Mouse (Mus musculus) c-Kit-positive CD71-positive TER-119-negative erythroid progenitor cells, embryonic 14.5 days (primary cell): ENCODE results near the gene Wdr89.
A peak's percentile ranks its signal among the peaks of the same experiment; 100 is the strongest.

ENCODE experiments used
- DNase-seq: peaks from one replicate; pipeline ENCODE4 v3.0.0-alpha.2; 2013; ENCODE audit warnings: low read depth

Wdr89 gene

DNA sequence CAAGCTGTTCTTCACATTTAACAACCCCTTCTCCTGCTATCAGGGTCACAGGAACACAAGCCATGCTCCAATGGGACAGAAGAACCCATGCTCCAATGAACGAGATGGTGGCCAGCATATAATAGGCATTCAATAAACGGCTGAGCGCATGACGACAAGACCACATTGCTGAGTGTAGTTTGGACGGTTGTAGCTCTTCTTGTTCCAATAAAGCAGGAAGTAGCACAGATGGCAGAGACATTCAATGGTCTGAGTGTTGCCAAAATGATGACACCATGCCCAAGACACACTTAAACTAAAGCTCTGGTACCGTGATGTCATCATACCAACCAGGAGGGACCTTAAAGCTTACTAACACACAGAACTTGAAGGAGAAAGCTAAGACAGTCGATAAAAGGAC lies 56.6 kb downstream of the Wdr89 start:
- no peak for DNase-seq

DNA sequence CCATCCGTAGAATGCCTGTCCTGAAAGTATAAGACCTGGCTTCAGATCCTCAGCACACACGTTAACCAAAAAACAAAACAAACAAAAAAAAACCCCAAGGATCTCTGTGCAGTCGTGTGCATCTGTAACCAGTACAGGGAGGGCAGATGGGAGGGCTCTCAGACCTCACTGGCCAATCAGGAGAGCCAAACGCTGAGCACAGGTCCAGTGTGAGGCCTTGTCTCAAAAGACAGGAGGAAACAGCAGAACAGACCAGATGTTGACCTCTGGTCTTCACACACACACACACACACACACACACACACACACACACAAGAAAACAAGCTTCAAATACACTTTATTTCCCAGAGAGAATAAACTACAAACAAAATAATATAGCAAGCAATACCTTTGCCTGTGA lies 69.8 kb downstream of the Wdr89 start:
- DNase-seq: no peak

DNA sequence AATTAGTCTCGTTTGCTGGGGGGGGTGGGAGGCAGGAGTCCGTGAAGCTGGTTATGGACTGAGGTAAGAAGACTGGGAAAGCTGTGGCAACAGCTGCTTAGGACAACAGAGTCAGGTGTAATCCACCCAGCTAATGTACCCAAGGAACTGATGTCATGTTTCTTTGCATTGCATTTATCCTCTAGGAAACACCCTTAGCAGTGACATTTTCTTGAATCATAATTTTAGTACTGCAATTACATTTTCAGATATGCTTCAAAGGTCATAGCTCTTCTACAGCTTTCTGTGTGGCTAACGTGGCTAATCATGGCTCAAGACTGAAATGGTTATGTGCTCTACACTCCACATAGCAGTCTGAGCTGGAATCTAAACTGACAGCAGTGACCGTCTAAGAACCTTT lies 70.3 kb downstream of the Wdr89 start:
- no peak for DNase-seq

DNA sequence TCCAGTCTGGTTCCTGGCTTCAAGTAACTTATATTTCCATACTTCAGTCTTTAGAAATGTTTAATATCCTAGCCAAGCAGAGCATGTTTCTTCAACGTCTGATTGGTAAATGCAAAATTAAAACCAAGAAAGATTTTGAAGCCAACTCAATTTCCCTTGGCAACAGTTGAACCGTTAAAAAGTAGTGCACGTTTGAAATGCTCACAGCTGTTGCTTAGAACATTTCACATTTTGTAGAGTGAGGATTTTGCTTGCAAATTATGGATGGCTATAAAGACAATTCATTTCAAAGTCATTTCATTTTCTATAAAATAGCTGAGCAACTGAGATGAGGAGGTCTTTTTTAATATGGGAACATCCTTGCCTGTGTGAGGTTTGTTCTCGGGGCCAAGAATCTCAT lies 71.6 kb downstream of the Wdr89 start:
- no peak for DNase-seq

DNA sequence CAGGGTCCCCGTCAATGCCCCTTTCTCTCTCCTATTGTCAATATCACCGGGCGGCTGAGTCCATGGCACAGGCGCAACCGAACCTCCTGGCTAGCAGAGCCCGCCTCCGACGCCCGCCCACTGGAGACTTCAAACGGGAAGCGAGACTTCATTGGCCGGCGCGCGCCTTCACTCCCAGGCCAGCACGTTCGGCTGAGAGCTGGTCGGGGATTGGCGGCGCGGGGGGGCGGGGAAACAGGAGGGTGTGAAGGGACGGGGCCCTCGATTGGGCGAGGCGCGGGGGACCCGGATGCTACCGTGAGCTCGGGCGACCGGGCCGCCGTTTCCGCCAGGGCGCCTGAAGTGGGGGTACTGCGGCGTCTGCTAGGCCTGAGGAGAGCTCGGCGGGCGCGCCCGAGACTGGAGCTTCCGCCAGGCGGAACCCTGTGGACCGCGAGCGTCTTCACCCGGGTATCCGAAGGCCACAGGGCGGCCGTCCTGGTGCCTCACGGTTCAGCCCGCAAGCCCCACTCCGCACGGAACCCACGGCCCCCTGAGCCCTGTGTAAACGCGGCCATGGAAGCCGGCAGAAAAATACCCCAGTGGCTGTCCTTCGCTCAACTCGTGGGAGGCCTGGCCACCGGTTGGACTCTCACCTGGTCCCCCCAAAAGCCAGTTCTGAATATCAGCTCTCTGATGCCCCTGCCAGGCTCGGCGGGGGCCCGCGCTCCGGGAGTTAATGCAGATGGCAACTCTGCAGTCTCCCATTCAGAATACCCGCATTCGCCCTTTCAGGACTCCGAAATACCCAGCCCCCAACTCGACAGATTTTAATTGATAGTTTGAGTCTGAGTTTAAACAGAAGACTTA lies 73.0 kb downstream of the Wdr89 start, which contains the start of gene Ppp2r5e:
Gene Ppp2r5e, minus strand, starts transcription at position 92 of the 849 bp plus-strand sequence.
- DNase-seq: peak; percentile 97

DNA sequence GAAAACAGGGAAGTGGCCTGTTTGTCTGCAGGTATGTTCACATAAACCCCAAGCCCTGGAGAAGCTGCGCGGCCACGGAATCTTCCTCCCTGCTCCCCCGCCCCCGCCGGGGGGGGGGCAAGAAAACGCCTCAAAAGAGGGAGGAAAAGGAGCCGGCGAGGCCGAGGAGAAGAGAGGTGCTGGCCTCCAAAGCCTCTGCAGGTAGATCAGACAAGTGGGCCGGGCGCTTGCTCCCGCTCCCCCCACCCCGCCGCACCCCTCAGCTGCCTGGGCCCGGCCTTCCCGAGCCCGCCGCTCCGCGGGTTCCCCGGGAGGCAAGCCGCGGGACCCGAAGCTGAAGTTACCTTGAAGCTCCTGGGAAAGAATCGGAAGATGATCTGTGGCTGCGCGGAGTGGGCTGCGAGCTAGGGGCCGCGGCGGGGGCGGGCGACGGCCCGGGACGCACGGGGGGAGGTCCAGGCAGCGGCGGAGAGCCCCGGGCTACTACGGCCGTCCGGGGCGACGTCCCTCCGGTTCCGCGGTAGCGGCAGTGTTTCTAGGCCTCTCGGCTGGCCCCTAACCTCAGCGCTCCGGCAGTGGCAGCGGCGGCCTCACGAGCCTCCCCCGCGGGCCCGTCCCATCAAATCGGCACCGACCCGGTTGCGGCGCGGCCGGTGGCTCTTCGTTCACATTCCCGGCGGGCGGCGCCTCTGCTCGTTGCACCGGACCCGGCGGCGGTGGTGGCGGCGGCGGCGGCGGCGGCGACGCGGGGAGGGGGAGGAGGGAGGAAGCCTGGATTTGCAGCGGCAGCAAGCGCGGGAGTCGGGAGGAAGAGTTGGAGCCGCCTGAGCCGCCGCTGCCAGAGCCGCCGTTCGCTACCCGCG lies 73.8 kb downstream of the Wdr89 start:
- no peak for DNase-seq

DNA sequence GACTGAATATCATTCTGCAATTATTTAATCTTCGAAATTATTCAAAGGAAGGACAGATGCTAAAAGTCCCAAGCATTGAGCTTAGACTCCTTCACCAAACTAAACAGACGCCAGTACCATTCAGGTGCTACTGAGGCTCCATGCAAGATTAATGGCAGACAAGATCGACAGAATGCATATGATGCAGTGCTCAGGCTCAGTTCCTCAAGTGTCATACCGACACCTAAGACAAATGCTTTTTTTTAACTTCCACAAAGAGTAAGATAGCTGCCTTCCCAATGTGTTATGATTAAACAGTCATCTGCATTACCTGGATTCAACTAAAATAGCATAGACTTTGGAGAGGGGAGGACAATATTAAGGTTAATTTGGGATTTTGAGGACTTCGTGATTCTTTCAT lies 74.9 kb downstream of the Wdr89 start:
- DNase-seq: no peak

DNA sequence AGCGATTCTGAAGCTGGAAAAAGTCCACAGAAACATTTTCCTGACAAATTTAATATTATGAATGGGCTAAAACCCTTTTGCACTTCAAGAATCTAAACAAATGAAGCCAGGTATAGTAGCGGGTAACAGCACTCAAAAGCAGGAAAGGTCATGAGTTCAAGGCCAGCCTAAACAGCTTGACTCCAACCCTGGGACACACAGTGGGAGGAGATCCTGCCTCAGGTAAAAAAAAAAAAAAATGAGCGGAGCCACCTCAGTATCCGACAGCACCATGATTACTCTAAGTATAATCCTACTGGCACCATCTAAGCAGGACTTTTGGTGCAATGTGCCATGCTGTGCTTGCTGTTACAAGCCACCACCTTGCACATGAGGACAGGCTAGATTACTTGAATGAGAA lies 75.5 kb downstream of the Wdr89 start:
- DNase-seq: no peak

DNA sequence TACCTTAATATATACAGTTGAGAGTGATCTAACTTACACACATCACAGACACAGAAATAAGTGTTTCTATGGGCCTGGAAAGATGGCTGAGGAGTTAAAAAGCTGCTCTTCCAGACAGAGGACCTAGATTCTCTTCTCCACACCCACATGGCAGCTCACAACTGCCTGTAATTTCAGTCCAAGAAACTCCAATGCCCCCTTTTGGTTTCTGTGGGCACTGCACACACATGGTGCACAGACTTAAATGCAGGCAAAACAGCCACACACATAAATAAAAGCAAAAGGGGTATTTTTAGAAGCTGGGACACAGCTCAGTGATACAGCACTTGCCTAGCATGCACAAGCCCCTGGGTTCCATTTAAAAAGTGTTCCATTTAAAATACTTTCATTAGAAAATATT lies 81.8 kb downstream of the Wdr89 start:
- no peak for DNase-seq

DNA sequence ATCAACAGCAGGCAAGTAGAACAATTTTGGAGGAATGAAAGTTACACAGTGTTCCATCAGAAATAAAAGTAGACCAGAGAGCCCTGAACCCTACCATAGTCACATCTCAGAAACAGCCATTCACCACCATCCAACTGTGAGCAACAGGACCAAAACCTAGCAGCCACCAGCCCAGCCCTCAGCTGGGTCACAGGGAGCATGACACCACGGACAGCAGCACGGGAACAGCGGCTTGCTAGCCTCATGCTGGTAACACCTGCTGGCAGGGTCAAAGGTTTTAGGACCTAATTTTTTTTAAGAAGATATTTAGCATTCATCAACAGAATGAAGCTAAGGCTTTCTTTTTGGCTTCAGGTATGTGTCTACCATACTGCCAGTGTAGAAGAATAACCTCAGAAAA lies 85.6 kb downstream of the Wdr89 start:
- DNase-seq: no peak
